Mouse (Mus musculus) megakaryocyte, embryonic 14.5 days (primary cell): ENCODE results near the gene Nacc2.

Experiments used
- FLI1 ChIP-seq: IDR thresholded peaks from 2 replicates; pipeline ENCODE4 v1.6.1; 2012; ENCODE audit warnings: low read length, inconsistent platforms, mixed read lengths
- GATA1 ChIP-seq: IDR thresholded peaks from 3 replicates; pipeline ENCODE4 v1.6.1; 2012; ENCODE audit warnings: mixed read lengths, low read length, inconsistent platforms, borderline replicate concordance

DNA sequence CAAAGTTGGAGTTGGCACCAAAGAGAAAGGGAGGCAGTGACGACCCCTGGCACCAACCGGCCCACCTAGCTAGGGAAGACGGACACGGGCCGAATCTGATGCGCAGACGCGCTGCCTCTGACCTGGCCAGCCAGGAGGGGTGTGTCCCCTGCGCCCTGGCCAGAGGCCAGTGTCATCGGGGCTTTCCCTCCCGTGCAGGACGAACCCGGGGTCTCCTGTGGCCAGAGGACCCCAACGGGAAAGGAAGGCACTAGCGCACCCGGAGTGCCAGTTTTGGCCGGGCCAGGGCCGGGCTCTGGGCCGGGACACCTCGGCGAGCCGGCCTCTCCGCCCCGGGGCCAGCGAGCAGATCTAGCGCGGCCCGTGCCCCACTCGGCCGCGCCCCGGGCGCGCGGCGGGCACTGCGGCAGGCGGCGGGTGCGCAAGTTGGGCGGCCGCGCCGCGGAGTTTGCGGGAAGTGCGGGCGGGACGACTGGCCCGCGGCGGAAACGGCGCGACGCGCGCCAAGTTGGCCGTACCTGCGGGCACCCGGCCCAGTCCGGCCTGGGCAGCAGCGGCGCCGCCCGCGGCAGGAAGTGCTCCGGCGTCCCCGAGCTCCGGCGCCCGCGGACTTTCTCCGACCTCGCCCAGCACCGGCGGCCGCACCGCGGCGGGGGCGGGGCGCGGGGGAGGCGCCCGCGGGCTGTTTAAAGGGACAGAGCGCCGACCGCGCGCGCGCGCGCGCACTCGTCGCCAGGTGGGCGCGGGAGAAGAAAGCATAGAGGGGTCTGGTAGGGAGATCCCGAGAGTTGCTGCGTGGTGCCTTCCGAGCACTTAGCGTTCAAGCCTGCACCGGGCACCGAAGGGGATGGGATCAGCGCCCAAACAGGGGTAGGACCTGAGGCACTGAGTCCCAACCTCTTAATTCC lies 595 bp downstream of the Nacc2 start:
- TF ChIP-seq GATA1 = no peak
- TF ChIP-seq FLI1 = no peak
